9 mouse cellular contexts compared by ENCODE assay signal in the genomic region with DNA sequence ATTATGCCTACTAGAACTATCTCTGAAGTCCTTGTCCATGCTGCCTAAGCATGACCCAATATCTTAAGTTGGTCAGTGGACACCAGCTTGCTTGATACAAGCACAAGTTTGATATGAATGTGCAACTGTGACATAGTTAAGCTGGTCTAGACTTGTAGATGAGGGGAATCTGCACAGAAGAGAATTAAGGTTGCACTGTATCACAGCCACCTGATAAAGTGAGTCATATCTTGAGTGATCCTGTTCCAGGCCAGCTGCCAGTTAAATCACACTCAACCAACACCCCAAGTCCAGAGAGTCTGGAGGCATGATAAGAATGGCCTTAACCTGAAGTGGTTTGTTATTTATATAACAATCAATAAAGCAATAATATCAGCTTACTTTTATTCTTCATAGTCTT.
"Had no signal": no experiment of that assay in that cellular context is flagged by ENCODE, and none has a peak within 500 bp of the region (broad histone marks: within the 10 kb centered on the region; RNA-seq: fewer than 3 reads in every experiment).

No protein-coding gene starts in this region.

- H3K27ac ChIP-seq: layer of hippocampus, adult 2 months; limb, embryonic 12.5 days; liver, embryonic 13.5 days; midbrain, embryonic 12.5 days had no signal

- DNase-seq: kidney, postnatal 10 days; kidney, postnatal 4 days; liver; liver, embryonic 13.5 days; right cerebral cortex, postnatal 25 days; thymus, postnatal 36 days had no signal

- H3K9me3 ChIP-seq: limb, embryonic 12.5 days; liver, embryonic 13.5 days; midbrain, embryonic 12.5 days had no signal

- H3K9ac ChIP-seq: limb, embryonic 12.5 days; liver, embryonic 13.5 days; midbrain, embryonic 12.5 days had no signal

- H3K4me1 ChIP-seq: limb, embryonic 12.5 days; liver, embryonic 13.5 days; midbrain, embryonic 12.5 days had no signal

- H3K27me3 ChIP-seq: limb, embryonic 12.5 days; liver, embryonic 13.5 days; midbrain, embryonic 12.5 days had no signal

- H3K4me3 ChIP-seq: layer of hippocampus, adult 2 months; limb, embryonic 12.5 days; liver, embryonic 13.5 days; midbrain, embryonic 12.5 days had no signal

- H3K4me2 ChIP-seq: limb, embryonic 12.5 days; liver, embryonic 13.5 days; midbrain, embryonic 12.5 days had no signal

- H3K36me3 ChIP-seq: limb, embryonic 12.5 days; liver, embryonic 13.5 days; midbrain, embryonic 12.5 days had no signal
